Mouse (Mus musculus) lung, embryonic 15.5 days (tissue): ENCODE data around the gene Cox17. TPM values are rescaled to one million over a fixed set of nuclear protein-coding genes. Genes with fewer than 3 reads are reported as not detected.
A peak's percentile ranks its signal among the peaks of the same experiment; 100 is the strongest.

ENCODE experiments used
- ATAC-seq: fragments of 200-750 bp; cut with Nextera tagmentation; 2 replicates; pipeline ENCODE4 v1.8.0; 2017; ENCODE audit warnings: moderate number of reproducible peaks, borderline replicate concordance; ENCODE audit not compliant: low FRiP score, low TSS enrichment; ENCODE audit errors: extremely low read depth
- H3K27ac ChIP-seq: fragments of 300-500 bp; sonication (generic); 2 replicates; pipeline ENCODE4 v1.5.1; 2015; ENCODE audit warnings: moderate library complexity, mild to moderate bottlenecking, inconsistent platforms
- H3K27me3 ChIP-seq: fragments of 300-500 bp; sonication (generic); 2 replicates; pipeline ENCODE4 v1.6.1; 2015; ENCODE audit warnings: inconsistent platforms
- H3K36me3 ChIP-seq: fragments of 300-500 bp; sonication (generic); 2 replicates; pipeline ENCODE4 v1.6.1; 2015; ENCODE audit warnings: inconsistent platforms
- H3K4me1 ChIP-seq: fragments of 300-500 bp; sonication (generic); 2 replicates; pipeline ENCODE4 v1.6.1; 2015; ENCODE audit warnings: inconsistent platforms
- H3K4me2 ChIP-seq: fragments of 300-500 bp; sonication (generic); 2 replicates; pipeline ENCODE4 v1.6.1; 2015; ENCODE audit warnings: inconsistent platforms, mild to moderate bottlenecking, moderate library complexity
- H3K4me3 ChIP-seq: fragments of 300-500 bp; sonication (generic); 2 replicates; pipeline ENCODE4 v1.5.1; 2015; ENCODE audit warnings: mild to moderate bottlenecking, inconsistent platforms
- H3K9ac ChIP-seq: fragments of 300-500 bp; sonication (generic); 2 replicates; pipeline ENCODE4 v1.6.1; 2015; ENCODE audit warnings: inconsistent platforms
- H3K9me3 ChIP-seq: fragments of 300-500 bp; sonication (generic); 2 replicates; pipeline ENCODE4 v1.6.1; 2016; ENCODE audit warnings: inconsistent platforms
- WGBS: fragments of 180-500 bp; shearing (Covaris S2); methylation state at CpG from one replicate; pipeline ENCODE4 v1.1.7; 2015; 5-methylcytosine and 5-hydroxymethylcytosine counted together
- polyA plus RNA-seq: library from polyadenylated mRNA; unstranded; fragments of >200 nt; fragmentation: Nextera tagmentation; extraction: Ambion mirVana; gene quantifications from 2 replicates; pipeline ENCODE4 v1.2.1, GENCODE M21; 2015

Gene Cox17
- polyA plus RNA-seq, 1 experiment from 2014 or later = 120 TPM

DNA sequence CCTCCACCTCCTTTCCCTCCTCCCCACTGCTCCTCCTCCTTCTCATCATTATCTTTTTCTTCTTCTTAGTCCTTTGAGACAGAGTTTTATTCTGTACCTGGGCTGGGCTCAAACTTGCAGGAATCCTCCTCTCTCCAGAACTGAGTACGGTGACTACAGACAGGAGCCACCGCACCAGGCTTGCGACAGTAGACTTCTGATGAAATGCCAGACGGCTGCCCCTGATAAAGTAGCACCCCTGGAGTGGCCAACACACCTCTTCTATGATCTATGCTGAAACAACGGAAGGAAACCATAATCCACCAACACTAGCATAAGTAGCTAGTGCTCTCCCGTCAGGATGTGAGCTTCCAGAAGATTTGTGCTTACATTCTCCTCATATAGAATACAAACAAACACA is 40.6 kb downstream of the Cox17 start:
- WGBS = 76% methylated on average over 6 of the region's 6 CpGs
- Histone ChIP-seq H3K9ac (no peak overlapping the region), H3K4me1 (no peaks in the 10 kb centered on the region), H3K36me3 (no peaks in the 10 kb centered on the region), H3K4me3 (no peak overlapping the region), H3K27me3 (no peaks in the 10 kb centered on the region), H3K4me2 (no peak overlapping the region), H3K9me3 (no peaks in the 10 kb centered on the region), H3K27ac (no peak overlapping the region)
- no peak for ATAC-seq

DNA sequence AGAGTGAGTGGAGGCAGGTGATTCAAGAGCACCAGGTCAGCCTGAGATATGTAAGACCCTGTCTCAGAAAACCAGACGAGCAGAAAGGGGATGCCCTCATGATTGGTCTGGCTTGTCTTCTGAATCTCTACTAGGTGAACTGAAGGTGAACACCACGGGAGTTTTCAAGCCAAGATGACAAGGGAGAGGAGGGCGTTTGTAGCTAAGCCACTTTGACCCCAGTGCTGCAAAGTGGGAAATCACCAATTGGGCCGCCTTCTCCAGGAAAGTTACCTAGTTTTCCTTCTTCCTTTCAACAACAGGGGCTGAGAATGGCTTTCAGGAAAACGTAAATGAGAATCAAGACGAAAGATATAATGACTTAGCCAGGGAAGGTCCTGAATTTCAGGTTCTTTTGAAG is 42.0 kb downstream of the Cox17 start:
- Histone ChIP-seq H3K27ac (no peak overlapping the region), H3K9me3 (no peaks in the 10 kb centered on the region), H3K4me1 (no peaks in the 10 kb centered on the region), H3K27me3 (no peaks in the 10 kb centered on the region), H3K36me3 (no peaks in the 10 kb centered on the region), H3K4me2 (no peak overlapping the region), H3K9ac (no peak overlapping the region), H3K4me3 (no peak overlapping the region)
- WGBS = 62% methylated on average over 6 of the region's 6 CpGs
- no peak for ATAC-seq

DNA sequence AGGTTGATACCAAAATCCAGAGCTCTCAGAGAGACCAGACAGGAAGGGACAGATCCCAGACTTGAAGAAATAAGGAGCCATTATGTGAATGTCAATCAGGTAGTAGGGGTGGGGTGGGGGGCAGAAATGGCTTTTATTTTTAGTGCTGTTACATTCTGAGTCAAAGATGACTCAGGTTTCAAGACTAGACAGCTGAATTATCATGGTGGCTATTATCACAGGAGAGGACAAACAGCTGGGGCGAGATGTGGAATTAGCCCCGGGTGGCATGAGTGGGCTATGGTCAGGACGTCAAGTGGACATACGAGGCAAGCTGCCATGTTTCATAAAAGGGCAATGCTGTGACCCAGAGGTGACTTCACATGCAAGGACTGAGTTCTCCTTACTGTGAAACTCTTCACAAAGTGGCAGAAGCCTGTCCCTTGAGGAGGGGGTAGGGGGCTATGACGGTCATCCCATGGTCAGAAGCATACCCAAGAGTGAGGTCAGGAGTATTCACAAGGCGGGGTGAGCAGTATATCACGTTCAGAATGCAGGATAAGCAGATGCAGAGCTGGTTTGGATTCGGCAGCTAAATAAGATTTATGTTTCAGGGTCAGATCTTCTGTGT is 42.6 kb downstream of the Cox17 start:
- WGBS = 73% methylated on average over 8 of the region's 8 CpGs

GRCm38 (mm10) chr16:38390322-38390721 is 43.5 kb downstream of the Cox17 start:
- Histone ChIP-seq H3K36me3 (no peaks in the 10 kb centered on the region), H3K4me1 (no peaks in the 10 kb centered on the region), H3K9me3 (no peaks in the 10 kb centered on the region), H3K27me3 (no peaks in the 10 kb centered on the region), H3K9ac (no peak overlapping the region), H3K4me3 (no peak overlapping the region), H3K27ac (no peak overlapping the region), H3K4me2 (no peak overlapping the region)
- WGBS = 77% methylated on average over 7 of the region's 7 CpGs
- ATAC-seq = no peak

More for the DNA sequence above, 42.6 kb downstream of the Cox17 start:
- no peaks in the 10 kb centered on the region for H3K9me3 ChIP-seq
- no peak overlapping the region for H3K4me3 ChIP-seq
- H3K4me1 ChIP-seq = no peaks in the 10 kb centered on the region
- no peaks in the 10 kb centered on the region for H3K27me3 ChIP-seq
- no peak overlapping the region for H3K27ac ChIP-seq
- ATAC-seq = no peak
- no peak overlapping the region for H3K4me2 ChIP-seq
- H3K9ac ChIP-seq = no peak overlapping the region
- H3K36me3 ChIP-seq = no peaks in the 10 kb centered on the region

DNA sequence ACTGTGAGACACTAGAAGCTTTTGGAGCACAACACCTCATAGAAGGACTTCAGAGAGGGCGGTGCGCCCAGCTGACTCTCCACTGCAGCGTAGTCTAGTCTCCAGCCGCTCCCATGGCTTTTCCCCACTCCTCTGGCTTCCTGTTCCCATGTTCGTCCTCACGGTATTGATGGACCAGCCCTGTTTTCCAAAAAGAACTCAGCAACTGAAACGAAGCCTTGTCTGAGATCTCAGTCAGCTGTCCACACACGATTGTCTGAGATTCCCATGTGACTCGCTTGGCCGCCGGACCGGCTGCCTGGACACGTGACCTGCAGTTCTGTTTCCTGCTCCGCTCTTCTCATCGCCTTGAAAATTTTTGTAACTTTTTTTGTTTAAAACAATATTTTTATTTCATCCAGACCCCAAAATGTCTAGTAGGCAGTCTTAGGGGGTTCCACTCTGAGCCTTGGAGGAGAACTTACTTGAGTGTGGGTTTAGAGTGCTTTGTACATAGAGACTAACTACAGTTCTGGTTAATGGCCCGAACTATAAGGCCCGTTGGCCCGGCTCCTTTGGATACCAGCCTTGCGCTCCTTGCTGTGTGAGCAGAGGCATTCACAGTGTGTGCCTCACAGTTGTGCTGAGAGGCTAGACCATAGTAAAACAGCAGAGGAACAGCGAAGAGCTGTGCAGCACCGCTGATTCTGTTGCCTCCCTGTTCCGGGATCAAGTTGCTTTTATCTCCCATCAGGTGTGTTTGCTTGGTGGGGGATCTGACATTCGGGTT is 45.5 kb downstream of the Cox17 start:
- Histone ChIP-seq H3K4me2 (no peak overlapping the region; the same call in 1 of the 2 replicates), H3K36me3 (no peaks in the 10 kb centered on the region), H3K27ac (no peak overlapping the region), H3K9ac (no peak overlapping the region), H3K27me3 (no peaks in the 10 kb centered on the region), H3K9me3 (no peaks in the 10 kb centered on the region), H3K4me1 (peaks cover 8% of the 10 kb centered on the region), H3K4me3 (no peak overlapping the region)
- no peak for ATAC-seq
- 67% methylated on average over 23 of the region's 23 CpGs for WGBS

DNA sequence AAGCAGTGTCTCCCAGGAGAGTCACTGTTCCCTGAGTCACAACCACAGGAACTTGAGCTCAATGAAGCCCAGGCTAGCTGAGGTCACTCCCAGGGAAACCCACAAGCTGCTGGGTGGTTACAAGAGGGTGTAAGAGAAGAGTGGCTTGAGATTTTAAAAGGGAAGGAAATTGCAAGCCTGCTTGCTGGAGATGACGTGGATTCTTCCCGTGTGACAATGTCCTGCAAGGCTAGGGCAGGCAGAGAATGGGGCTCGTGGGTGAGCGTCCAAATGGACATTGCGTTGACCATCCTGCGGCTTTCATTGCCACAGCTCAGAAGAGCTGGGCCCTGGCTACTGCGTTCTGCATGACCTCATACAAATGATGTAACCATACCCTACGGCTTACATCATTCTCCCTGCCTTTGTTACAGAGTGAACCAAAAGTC is 47.4 kb downstream of the Cox17 start:
- WGBS = 90% methylated on average over 8 of the region's 8 CpGs
- Histone ChIP-seq H3K27ac (no peak overlapping the region), H3K9me3 (no peaks in the 10 kb centered on the region), H3K9ac (no peak overlapping the region), H3K4me3 (no peak overlapping the region), H3K4me2 (no peak overlapping the region), H3K36me3 (no peaks in the 10 kb centered on the region), H3K4me1 (peaks cover 10% of the 10 kb centered on the region), H3K27me3 (no peaks in the 10 kb centered on the region)
- no peak for ATAC-seq

DNA sequence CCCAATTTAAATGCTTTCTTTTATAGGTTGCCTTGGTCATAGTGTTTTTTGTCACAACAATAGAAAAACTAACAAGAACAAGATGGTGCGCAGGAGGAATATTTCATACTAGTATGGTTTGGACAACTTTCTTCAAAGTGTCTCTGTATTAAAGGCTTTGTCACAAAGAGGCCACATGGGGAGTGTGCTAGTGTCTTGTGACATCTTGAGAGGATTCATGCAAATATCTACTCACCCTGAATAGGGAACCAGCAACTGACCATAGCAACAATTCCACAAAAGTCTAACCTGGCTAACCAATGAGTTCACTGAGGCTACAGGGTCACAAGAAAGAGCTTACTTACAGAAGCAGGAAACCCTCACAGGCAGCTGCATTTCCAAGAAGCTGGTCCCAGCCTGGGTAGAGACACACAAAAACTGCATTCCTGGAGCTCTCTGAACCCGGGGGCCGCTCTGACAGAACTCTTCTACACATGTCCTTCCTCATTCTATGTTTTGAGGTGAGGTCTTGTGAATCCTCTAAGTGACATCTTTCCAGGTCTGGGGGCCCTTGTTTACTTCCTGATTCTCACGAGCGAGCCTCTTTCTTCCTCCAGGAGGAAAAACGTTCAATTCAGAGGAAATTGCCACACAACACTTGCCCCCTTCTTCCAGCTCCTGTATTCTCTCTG is 48.4 kb downstream of the Cox17 start:
- no peak for ATAC-seq
- H3K9ac ChIP-seq = no peak overlapping the region

GRCm38 (mm10) chr16:38396155-38396554 is 49.4 kb downstream of the Cox17 start:
- H3K9ac ChIP-seq = no peak overlapping the region
- ATAC-seq = peak; percentile 37; the same call in 1 of the 2 replicates
- no peak overlapping the region for H3K4me3 ChIP-seq
- WGBS = 24% methylated on average over 13 of the region's 13 CpGs
- no peaks in the 10 kb centered on the region for H3K27me3 ChIP-seq
- H3K4me2 ChIP-seq = peak overlapping the region; percentile 40
- no peaks in the 10 kb centered on the region for H3K9me3 ChIP-seq
- peaks cover 22% of the 10 kb centered on the region for H3K4me1 ChIP-seq
- H3K27ac ChIP-seq = no peak overlapping the region
- H3K36me3 ChIP-seq = no peaks in the 10 kb centered on the region

More for the DNA sequence above, 48.4 kb downstream of the Cox17 start:
- no peak overlapping the region for H3K4me2 ChIP-seq
- no peaks in the 10 kb centered on the region for H3K36me3 ChIP-seq
- H3K9me3 ChIP-seq = no peaks in the 10 kb centered on the region
- no peak overlapping the region for H3K27ac ChIP-seq
- H3K4me1 ChIP-seq = peaks cover 20% of the 10 kb centered on the region
- 42% methylated on average over 6 of the region's 6 CpGs for WGBS
- H3K27me3 ChIP-seq = no peaks in the 10 kb centered on the region
- no peak overlapping the region for H3K4me3 ChIP-seq

- Histone ChIP-seq H3K4me1 (peaks cover 22% of the 10 kb centered on the region), H3K27me3 (no peaks in the 10 kb centered on the region), H3K9ac (no peak overlapping the region), H3K36me3 (no peaks in the 10 kb centered on the region), H3K4me3 (no peak overlapping the region), H3K4me2 (no peak overlapping the region), H3K9me3 (no peaks in the 10 kb centered on the region), H3K27ac (no peak overlapping the region)
- WGBS = 92% methylated on average over 6 of the region's 6 CpGs
- ATAC-seq = no peak
Measured at GRCm38 (mm10) chr16:38398266-38398665, 51.5 kb downstream of the Cox17 start.

- Histone ChIP-seq H3K27ac (peak overlapping the region; percentile 29; the same call in 1 of the 2 replicates), H3K36me3 (no peaks in the 10 kb centered on the region), H3K4me2 (peak overlapping the region; percentile 59), H3K4me3 (no peak overlapping the region), H3K9ac (no peak overlapping the region), H3K9me3 (no peaks in the 10 kb centered on the region), H3K4me1 (peaks cover 22% of the 10 kb centered on the region), H3K27me3 (no peaks in the 10 kb centered on the region)
- ATAC-seq = peak; percentile 16; the same call in 1 of the 2 replicates
- 74% methylated on average over 3 of the region's 3 CpGs for WGBS
Measured at GRCm38 (mm10) chr16:38399076-38399475, 52.3 kb downstream of the Cox17 start.

- H3K4me1 ChIP-seq = peaks cover 22% of the 10 kb centered on the region
- WGBS = 15% methylated on average over 17 of the region's 17 CpGs
- no peaks in the 10 kb centered on the region for H3K9me3 ChIP-seq
- H3K36me3 ChIP-seq = no peaks in the 10 kb centered on the region
- peak overlapping the region; percentile 29; the same call in 1 of the 2 replicates for H3K27ac ChIP-seq
- H3K4me3 ChIP-seq = peak overlapping the region; percentile 30
- no peaks in the 10 kb centered on the region for H3K27me3 ChIP-seq
- peak overlapping the region; percentile 32; the same call in 1 of the 2 replicates for H3K9ac ChIP-seq
- peak; percentile 85 for ATAC-seq
- peak overlapping the region; percentile 59 for H3K4me2 ChIP-seq
Measured at GRCm38 (mm10) chr16:38399531-38400231, 52.9 kb downstream of the Cox17 start.
